Mouse (Mus musculus): ENCODE results near the gene Prim2. TPM values are rescaled to one million over a fixed set of nuclear protein-coding genes. Genes with fewer than 3 reads are reported as not detected.
A peak's percentile ranks its signal among the peaks of the same experiment; 100 is the strongest.

Prim2 gene
- 1 to 10 TPM; 4.4 to 8.9 (median 6.1) TPM for total RNA-seq (2022)

GRCm38 (mm10) chr1:33669708-33670141 is at the start of gene Prim2:
Gene Prim2 (minus strand): TSS chr1:33669795.
- peak; percentile 70 for DNase-seq

GRCm38 (mm10) chr1:33717636-33718035 is 48.0 kb upstream of the Prim2 start:
- no peak for DNase-seq

GRCm38 (mm10) chr1:33714796-33715195 is 45.2 kb upstream of the Prim2 start:
- no peak for DNase-seq

GRCm38 (mm10) chr1:33712026-33712425 is 42.4 kb upstream of the Prim2 start:
- DNase-seq: no peak

DNA sequence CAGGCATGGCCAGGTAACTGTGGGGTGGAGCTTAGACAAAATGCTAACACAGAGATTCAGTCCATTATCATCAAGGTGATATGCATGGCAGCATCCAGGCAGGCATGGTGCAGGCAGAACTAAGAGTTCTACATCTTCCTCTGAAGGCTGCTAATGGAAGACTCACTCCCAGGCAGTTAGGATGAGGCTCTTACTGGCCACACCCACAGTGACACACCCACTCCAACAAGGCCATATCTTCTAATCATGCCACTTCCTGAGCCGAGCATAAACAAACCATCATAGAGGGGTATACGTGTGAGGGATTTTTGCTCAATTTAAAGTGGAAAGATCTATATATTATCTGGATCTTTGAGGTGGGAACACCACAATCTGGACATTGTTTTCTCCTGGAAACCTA is 40.0 kb upstream of the Prim2 start:
- DNase-seq: no peak

DNA sequence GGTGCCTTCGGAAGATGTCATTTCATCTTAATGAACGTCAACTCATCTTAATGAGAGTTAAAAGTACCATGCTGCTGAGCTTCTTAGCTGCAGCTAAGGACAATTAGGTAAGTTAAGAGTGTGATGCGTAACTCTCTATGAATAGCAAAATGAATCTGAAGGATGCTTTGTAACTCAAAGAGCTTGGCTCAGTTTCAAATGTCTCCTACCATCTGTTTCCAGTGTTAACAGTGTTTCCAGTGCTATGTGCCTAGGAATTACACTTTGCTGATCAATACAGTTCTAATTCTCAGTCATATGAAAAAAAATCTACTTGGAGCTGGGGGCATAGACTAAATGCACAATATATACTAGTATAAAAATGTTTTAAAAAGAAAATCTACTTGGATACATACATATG is 31.6 kb upstream of the Prim2 start:
- no peak for DNase-seq

DNA sequence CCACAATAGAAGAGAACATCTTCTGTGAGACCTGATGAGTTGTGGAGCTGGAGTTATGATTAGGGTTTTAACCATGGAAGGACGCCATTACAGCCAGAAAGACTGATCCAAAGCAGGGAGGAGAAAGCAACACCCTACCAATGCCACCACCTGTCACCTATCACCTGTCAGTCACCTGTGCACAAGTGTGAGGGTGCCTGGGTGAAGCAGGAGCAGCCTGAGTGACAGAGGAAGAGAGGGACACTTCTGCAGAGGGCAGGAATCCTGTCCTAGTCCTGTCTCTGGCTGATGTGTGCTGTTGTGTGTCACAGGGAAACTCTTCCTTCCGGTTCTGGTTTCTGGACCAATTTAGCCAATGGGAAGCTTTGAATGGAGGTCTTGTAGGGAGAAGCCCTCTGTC is 26.4 kb upstream of the Prim2 start:
- no peak for DNase-seq

DNA sequence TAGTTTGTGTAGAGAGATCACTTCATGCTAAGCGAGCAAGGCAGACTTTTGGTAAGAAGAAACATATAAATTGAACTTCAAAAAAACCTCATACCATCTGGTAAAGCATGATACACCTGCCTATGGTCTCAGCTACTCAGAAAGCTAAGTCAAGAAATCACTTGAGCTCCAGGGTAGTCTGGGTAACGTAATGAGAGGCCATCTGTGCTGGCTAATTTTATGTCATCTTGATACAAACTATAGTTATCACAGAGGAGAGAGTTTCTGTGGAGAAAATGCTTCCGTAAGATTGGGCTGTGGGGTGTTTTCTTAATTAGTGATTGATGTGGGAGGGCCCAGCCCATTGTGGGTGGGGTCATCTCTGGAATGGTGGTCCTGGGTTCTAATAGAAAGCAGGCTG is 24.3 kb upstream of the Prim2 start:
- no peak for DNase-seq

- no peak for DNase-seq
Observed at GRCm38 (mm10) chr1:33690087-33690448, 20.5 kb upstream of the Prim2 start.

DNA sequence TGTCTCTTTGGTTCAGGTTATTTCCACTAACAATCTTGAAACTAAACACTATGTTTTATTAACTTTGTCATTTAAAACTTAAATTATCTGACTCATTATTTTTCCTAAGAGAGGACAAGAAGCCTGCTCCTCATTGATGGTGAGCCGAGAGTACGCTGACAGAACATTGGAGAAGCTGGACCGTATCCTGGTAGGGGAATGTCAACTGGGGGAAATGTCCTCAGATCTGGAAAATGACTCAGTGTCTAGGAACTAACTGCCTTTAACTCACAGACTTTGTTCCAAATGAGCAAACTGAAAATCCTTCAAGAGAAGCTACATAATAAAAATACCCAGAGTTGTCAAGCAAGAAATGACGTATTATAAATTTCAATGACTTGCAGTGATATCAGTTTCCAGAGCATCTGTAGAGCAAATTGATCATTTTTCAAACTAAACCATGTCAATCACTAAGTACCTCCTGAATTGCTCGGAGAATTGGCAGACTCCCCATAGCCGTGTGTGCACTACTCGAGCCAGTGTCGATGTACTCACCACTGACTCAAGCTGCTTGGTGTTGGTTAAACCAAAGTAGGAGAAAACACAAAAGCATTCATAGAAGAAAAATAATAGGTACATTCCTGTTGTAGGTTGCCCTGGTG is 20.0 kb upstream of the Prim2 start:
- no peak for DNase-seq

DNA sequence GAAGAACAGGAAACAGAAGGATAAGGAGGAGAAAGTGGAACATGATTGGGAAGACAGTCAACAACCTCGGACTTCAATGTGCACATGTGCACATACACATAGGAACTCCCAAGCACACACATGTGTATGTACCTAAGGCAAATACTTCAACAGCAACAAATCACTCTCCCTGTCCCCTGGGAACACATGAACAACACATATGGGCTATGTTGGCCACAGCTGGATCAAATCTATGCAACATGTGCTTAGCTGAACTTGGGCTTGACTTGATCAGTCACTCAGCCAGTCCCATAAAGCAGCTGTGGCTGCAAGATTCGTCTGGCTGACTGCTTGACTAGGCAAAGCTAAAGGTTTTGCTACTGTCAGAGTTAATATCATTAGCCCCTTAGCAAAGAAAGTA is 19.2 kb upstream of the Prim2 start:
- DNase-seq: no peak

- DNase-seq: no peak
Observed at GRCm38 (mm10) chr1:33684459-33684858, 14.9 kb upstream of the Prim2 start.

DNA sequence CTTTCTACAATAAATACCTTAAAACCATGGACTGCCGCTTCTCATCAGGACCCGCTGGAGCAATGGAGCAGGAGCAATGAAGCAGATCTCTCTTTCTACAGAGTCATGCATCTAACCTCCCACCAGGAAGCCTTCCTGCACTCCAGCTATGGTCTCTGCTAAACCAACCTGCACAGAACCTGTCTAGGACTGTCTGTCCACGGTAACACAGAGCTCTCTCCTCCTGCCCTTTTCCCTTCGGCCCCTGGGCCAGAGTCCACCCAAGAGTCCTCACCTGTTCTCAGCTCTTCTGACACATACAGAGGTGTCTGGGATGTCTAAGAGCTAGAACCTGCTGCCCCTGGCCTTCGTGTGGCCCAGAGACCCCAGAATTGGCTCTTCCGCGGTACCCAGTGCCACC is 11.3 kb upstream of the Prim2 start:
- DNase-seq: no peak

- no peak for DNase-seq
Observed at GRCm38 (mm10) chr1:33680435-33680834, 10.8 kb upstream of the Prim2 start.

DNA sequence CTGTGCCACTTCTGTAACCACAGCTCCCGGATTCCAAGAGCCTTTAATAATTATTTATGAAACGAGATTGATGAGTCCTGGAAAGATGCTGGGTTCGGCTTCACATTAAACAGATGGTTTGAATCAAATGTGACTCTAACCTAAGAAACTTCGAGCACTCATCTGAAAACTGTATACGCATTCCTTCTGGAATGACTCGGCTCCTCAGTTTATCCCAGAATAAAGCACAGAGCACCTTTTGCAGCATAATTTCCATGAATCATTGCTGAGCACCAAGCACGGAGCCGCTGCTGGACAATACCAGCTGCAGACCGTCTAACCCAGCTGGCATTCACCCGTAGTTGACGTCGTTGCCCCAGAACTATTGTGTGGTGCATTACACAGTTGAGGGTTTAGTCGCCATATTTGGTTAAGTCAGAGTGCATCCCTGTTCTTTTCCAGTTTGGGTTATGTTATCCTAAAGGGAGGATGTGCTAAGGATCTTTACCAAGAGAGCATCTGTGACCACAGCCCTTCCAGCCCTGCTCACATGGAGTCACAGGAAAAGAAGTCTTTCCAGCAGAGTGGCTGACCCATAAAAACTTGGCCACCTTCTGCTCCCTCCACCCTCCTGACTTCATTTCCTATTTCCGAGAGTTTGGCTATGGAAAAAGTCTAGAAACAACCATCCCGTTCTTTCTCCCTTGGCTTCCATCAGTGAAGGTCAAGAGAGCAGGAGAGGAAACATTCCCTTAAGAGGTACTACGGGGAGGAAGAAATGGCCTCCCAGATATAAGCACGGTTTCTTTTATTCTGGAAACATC is 3.8 kb upstream of the Prim2 start:
- DNase-seq: no peak

DNA sequence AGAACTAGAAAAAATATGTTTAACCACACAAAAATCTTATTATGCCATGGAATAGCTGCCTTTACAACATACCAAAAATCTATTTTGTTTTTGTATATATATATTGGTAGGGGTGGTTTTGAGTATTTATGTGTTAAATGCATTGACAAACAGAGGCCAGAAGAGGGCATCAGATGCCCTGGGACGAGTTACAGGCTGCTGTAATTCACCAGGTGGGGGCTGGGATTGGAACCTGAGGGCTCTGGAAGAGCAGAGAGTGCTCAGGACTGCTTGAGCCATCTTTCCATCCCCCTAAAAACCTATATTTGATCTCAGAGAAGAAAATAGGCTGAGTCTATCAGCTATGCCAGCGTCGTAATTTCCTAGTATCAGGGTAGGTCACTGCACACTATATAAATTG is 2.9 kb upstream of the Prim2 start:
- DNase-seq: no peak

GRCm38 (mm10) chr1:33672083-33672482 is 2.5 kb upstream of the Prim2 start:
- DNase-seq: no peak

DNA sequence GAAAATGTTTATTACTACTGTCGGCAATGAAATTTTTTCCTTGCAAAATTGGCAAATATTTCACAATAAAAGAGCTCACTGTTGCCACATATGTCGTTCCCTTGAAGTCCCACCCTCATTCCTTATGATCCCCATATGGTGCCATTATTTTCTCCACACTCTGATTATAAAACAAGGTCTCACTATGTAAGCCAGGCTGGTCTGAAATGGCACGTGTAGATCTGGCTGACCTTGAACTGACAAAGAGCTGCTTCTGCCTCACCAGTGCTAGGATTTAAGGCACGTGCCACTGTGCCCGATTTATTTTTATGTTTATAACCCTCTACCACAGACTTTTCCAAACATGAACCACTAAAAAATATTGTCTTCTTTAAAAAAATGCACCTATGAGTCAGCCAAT is 1.8 kb upstream of the Prim2 start:
- no peak for DNase-seq

- peak; percentile 44 for DNase-seq
Observed at GRCm38 (mm10) chr1:33670164-33670616, 595 bp upstream of the Prim2 start.

DNA sequence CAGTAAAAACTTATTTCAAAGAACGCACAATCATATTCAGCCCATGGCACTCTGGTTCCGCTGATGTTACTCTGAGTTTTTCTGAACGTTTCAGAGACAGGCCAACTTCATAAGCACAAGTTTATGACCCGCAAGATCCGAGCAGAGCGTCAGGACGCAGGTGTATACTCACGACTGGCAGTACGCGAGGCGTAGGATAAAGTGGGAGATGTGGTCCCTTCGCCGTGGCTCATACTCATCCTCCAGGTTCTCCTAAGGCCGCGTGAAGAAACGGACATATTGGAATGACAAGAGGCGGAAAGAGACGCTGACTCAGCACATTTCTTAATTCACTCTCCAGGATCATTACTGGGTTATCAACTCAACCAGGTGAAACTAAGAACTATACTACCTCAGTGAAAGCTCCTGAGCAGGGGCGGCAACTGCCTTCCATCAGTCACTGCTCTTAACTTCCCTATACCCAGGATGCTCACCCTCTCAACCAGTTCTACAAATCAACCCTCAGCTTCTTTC is 5.9 kb downstream of the Prim2 start:
- no peak for DNase-seq

- no peak for DNase-seq
Observed at GRCm38 (mm10) chr1:33663163-33663562, 6.4 kb downstream of the Prim2 start.

DNA sequence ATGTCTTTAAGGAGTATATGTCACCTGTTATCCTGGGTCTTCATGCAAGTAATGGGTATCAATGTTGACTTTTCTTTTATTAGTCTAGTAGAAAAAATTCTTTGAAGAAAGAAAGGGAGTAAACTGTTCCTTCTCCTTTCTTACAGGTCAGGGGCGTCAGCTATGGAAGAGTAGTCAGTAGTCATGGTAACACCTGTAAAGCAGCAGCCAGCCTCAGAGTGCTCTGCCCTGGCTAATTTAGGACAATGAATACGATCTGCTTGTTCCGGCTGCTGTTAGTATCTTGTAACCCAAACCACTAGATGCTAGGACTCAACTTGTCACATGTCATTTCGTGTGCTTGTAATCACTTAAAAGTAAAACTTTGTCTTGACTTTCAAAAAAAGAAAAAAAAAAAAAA is 11.3 kb downstream of the Prim2 start:
- DNase-seq: no peak

DNA sequence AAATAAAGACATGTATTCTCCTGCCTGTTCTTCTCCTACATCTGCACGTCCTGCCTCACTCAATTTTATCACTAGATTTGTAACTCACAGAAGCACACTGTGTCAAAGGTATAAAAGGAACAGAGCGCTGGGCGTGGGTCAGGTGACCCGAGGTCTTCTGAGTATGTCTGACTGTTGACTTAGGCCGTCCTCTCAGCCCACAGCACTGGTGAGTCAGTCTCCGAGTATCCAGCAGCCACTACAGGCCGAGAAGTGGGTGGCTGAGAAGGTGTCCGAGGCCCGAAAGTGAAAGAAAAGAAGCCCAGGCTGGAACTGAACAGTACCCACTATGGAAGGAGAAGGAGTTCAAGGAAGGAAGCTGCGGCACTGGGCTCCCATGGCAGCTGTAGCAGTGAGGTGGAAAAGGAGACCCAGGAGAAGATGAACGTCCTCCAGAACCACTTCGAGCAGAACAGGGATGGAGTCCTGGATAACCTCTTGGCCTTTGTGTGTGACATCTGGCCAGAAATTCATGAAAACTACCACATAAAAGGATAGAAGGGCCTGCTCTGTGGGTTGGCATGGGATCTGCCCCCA is 11.9 kb downstream of the Prim2 start:
- no peak for DNase-seq

DNA sequence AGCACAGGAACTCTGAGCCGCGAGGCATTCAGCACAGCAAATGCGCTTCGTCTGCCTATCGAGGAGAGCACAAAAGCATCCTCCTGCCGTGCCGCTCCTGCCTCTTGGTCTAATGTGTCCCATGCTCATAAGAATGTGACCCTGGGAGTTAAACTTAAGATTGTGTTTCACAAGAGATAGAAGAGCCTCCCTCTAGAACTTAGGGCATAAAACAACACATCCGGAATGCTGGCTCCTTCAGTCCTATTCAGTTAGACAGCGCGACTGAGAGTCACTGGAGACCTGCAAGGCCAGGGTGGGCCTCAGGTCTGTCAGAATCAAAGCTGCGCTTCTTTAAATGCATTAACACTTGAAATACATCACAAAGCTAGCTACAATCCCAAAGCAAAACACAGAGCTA is 18.7 kb downstream of the Prim2 start:
- no peak for DNase-seq
